In the genomic region with DNA sequence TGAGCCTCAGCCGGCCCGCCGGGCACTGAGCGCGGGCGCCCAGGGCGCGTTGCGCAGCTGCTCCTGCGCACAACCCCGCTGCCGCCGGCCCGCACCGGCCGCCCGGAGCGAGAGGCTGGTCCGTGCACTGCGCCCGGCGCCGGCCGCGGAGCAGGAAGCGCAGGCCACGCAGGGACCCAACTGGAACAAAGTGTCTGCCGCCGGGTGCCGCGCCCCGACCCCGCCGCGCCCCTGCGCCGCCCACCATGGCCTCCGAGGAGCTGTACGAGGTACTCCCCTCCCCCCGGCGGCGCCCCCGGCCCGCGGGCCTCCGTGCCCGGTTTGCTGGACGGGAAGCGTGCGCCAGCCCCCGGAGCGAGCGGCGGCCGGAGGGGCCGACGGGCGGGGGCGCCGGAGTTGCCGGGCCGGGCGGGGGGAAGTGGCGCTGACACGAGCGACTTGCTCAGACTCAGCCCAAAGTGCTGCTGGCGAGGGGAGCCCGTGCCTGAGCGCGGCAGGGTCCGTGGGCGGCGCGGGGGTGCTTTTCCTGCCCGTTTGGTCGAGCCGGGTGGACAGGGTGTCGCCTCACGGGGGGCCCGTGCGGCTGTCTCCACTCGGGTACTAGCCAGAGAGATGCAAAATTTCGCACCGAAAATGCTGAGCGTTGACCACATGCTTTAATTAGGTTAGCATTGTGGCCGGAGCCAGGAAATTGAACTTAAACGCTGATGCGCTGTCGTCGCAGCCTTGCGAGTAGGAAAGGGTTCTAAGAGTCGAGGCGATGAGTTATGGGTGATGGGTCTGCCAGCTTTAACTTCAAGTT, we compare ENCODE assay signal across 8 mouse cellular contexts.
A peak's percentile ranks its signal among the peaks of the same experiment; 100 is the strongest.
DNase-seq lines count a peak whose midpoint lies in the region; ATAC-seq and TF ChIP-seq lines count a peak whose summit lies in the region.

No protein-coding gene starts in this region.

- peaks cover 18% of the 10 kb centered on the region for H3K4me1 ChIP-seq in embryonic facial prominence, embryonic 10.5 days
- H3K4me1 ChIP-seq in intestine, postnatal 0 days (replicated peaks; ENCODE audit: control insufficient read depth, insufficient read depth, low read length): peaks cover 3% of the 10 kb centered on the region; the same call in 1 of the 2 replicates
- peaks cover 11% of the 10 kb centered on the region for H3K4me1 ChIP-seq in limb, embryonic 14.5 days (ENCODE audit: control insufficient read depth, insufficient read depth, low read length)
- peaks cover 17% of the 10 kb centered on the region for H3K4me1 ChIP-seq in midbrain, embryonic 15.5 days

- peaks cover 33% of the 10 kb centered on the region for H3K27me3 ChIP-seq in embryonic facial prominence, embryonic 10.5 days (replicated peaks; ENCODE audit: low read depth, poor library complexity, severe bottlenecking)
- H3K27me3 ChIP-seq in intestine, postnatal 0 days (replicated peaks; ENCODE audit: control insufficient read depth, insufficient read depth, low read length): 0 out of 2 replicates have a peak, but pooled peaks cover 4% of the 10 kb centered on the region
- H3K27me3 ChIP-seq in limb, embryonic 14.5 days (ENCODE audit: control insufficient read depth, insufficient read depth, low read length): no peaks in the 10 kb centered on the region
- peaks cover 27% of the 10 kb centered on the region for H3K27me3 ChIP-seq in midbrain, embryonic 15.5 days (replicated peaks)

- H3K9me3 ChIP-seq in embryonic facial prominence, embryonic 10.5 days: peaks cover 11% of the 10 kb centered on the region
- H3K9me3 ChIP-seq in intestine, postnatal 0 days (ENCODE audit: control insufficient read depth): no peaks in the 10 kb centered on the region
- peaks cover 11% of the 10 kb centered on the region for H3K9me3 ChIP-seq in limb, embryonic 14.5 days (ENCODE audit: control insufficient read depth, low read length)
- H3K9me3 ChIP-seq in midbrain, embryonic 15.5 days: peaks cover 8% of the 10 kb centered on the region; the same call in 1 of the 2 replicates

- H3K27ac ChIP-seq in embryonic facial prominence, embryonic 10.5 days (replicated peaks): peak overlapping the region; percentile 96
- H3K27ac ChIP-seq in intestine, postnatal 0 days (ENCODE audit: low read depth, low read length): peak overlapping the region; percentile 95
- H3K27ac ChIP-seq in limb, embryonic 14.5 days (replicated peaks; ENCODE audit: low read depth, low read length): peak overlapping the region; percentile 94
- H3K27ac ChIP-seq in midbrain, embryonic 15.5 days: peak overlapping the region; percentile 58

- H3K9ac ChIP-seq in intestine, postnatal 0 days (ENCODE audit: low read depth, low read length): peak overlapping the region; percentile 94
- peak overlapping the region; percentile 95 for H3K9ac ChIP-seq in limb, embryonic 14.5 days (ENCODE audit: low read depth, low read length, severe bottlenecking)
- H3K9ac ChIP-seq in midbrain, embryonic 15.5 days: peak overlapping the region; percentile 57

- ATAC-seq in granulocyte monocyte progenitor cell, adult 5-6 weeks (replicated peaks; ENCODE audit: poor library complexity, severe bottlenecking): peak; percentile 29
- peak; percentile 78 for ATAC-seq in intestine, postnatal 0 days
- peak; percentile 62 for ATAC-seq in limb, embryonic 14.5 days (ENCODE audit: low FRiP score, low read depth)
- ATAC-seq in midbrain, embryonic 15.5 days (replicated peaks): peak; percentile 83

- no peak for TF ChIP-seq CTCF in intestine, postnatal 0 days (IDR thresholded peaks at IDR 0.05; ENCODE audit: low read depth)

- under 1% methylated on average over 86 of the region's 93 CpGs for WGBS in embryonic facial prominence, embryonic 10.5 days
- WGBS in intestine, postnatal 0 days: under 1% methylated on average over 81 of the region's 93 CpGs
- under 1% methylated on average over 42 of the region's 93 CpGs for WGBS in limb, embryonic 14.5 days
- WGBS in midbrain, embryonic 15.5 days: under 1% methylated on average over 85 of the region's 93 CpGs

- H3K4me2 ChIP-seq in intestine, postnatal 0 days (replicated peaks; ENCODE audit: low read depth): peak overlapping the region; percentile 96
- H3K4me2 ChIP-seq in limb, embryonic 14.5 days (replicated peaks; ENCODE audit: low read depth, low read length, severe bottlenecking): peak overlapping the region; percentile 49
- H3K4me2 ChIP-seq in midbrain, embryonic 15.5 days: peak overlapping the region; percentile 91

- peak; percentile 37 for DNase-seq in kidney, adult 11 months
- no peak for DNase-seq in kidney, postnatal 14 days
- peak; percentile 79 for DNase-seq in embryonic facial prominence, embryonic 10.5 days (ENCODE audit: low spot score)
- peak; percentile 17 for DNase-seq in limb, embryonic 14.5 days (ENCODE audit: low spot score)
- DNase-seq in spleen, postnatal 36 days (ENCODE audit: low spot score in 2 of 2): peak; percentile 61 to 63

- no peak for TF ChIP-seq POLR2A in limb, embryonic 14.5 days (IDR thresholded peaks at IDR 0.05; ENCODE audit: borderline replicate concordance, extremely low read depth, insufficient read depth, insufficient read length)

- peaks cover 13% of the 10 kb centered on the region for H3K36me3 ChIP-seq in embryonic facial prominence, embryonic 10.5 days (replicated peaks)
- no peaks in the 10 kb centered on the region for H3K36me3 ChIP-seq in intestine, postnatal 0 days (ENCODE audit: control insufficient read depth, insufficient read depth)
- H3K36me3 ChIP-seq in limb, embryonic 14.5 days (ENCODE audit: control insufficient read depth, insufficient read depth, low read length): no peaks in the 10 kb centered on the region
- no peaks in the 10 kb centered on the region for H3K36me3 ChIP-seq in midbrain, embryonic 15.5 days (replicated peaks)

- H3K4me3 ChIP-seq in embryonic facial prominence, embryonic 10.5 days: peak overlapping the region; percentile 88
- peak overlapping the region; percentile 98 for H3K4me3 ChIP-seq in intestine, postnatal 0 days (ENCODE audit: low read depth, low read length)
- H3K4me3 ChIP-seq in limb, embryonic 14.5 days (replicated peaks; ENCODE audit: low read length): peak overlapping the region; percentile 94
- peak overlapping the region; percentile 64 for H3K4me3 ChIP-seq in midbrain, embryonic 15.5 days

Comparison
In these comparisons a context has a peak if more than half of its experiments do, and no peak if none do; other contexts are left out.
1. ATAC-seq: peak in every context shown above with its lines; median percentile 83 in midbrain, embryonic 15.5 days; 78 in intestine, postnatal 0 days; 62 in limb, embryonic 14.5 days; 29 in granulocyte monocyte progenitor cell, adult 5-6 weeks.